In genomic region chr15:95769576-95769975, GRCm38 (mm10) we compare ENCODE assay signal across 20 mouse cellular contexts. TPM values are rescaled to one million over a fixed set of nuclear protein-coding genes. Genes with fewer than 3 reads are reported as not detected.
DNase-seq lines count a peak whose midpoint lies in the region; ATAC-seq and TF ChIP-seq lines count a peak whose summit lies in the region.
"Had no signal": no experiment of that assay in that cellular context is flagged by ENCODE, and none has a peak within 500 bp of the region (broad histone marks: within the 10 kb centered on the region; RNA-seq: fewer than 3 reads in every experiment).

No protein-coding gene starts in this region.

- H3K4me2 ChIP-seq in midbrain, postnatal 0 days (ENCODE audit: low read depth, low read length, poor library complexity, severe bottlenecking) = no peak overlapping the region
- H3K4me2 ChIP-seq: forebrain, embryonic 13.5 days; limb, embryonic 15.5 days; midbrain, embryonic 15.5 days; neural tube, embryonic 15.5 days had no signal

- WGBS in heart, adult 2 months = 57% methylated on average over 4 of the region's 4 CpGs
- WGBS in heart, embryonic 10.5 days = 76% methylated on average over 4 of the region's 4 CpGs
- 83% methylated on average over 4 of the region's 4 CpGs for whole genome bisulfite sequencing in midbrain, postnatal 0 days

- intact Hi-C loops in heart, adult 2 months (cut with DNase I) = loop anchor here (10.0 kb wide), 2 partner anchors 505 to 605 kb away; no protein-coding TSS in a partner anchor

- TF ChIP-seq POLR2A in heart, adult 2 months (IDR thresholded peaks at IDR 0.05; ENCODE audit: insufficient read depth, low read depth, low read length) = no peak

- H3K4me1 ChIP-seq in heart, adult 2 months (ENCODE audit: control insufficient read depth, insufficient read depth, low read length) = no peaks in the 10 kb centered on the region
- no peaks in the 10 kb centered on the region for H3K4me1 ChIP-seq in heart, embryonic 10.5 days
- no peaks in the 10 kb centered on the region for H3K4me1 ChIP-seq in midbrain, postnatal 0 days (ENCODE audit: insufficient read depth, low read length)
- H3K4me1 ChIP-seq: midbrain, embryonic 15.5 days; neural tube, embryonic 15.5 days had no signal

- ATAC-seq in midbrain, postnatal 0 days (ENCODE audit: low FRiP score) = no peak
- ATAC-seq: CD4-positive, CD25-positive, alpha-beta regulatory T cell, adult 4 months; forebrain, embryonic 13.5 days; hindbrain, embryonic 16.5 days; intestine, postnatal 0 days; liver, postnatal 0 days; midbrain, embryonic 15.5 days had no signal

- no peaks in the 10 kb centered on the region for H3K79me2 ChIP-seq in heart, adult 2 months (replicated peaks; ENCODE audit: control insufficient read depth, insufficient read depth, low read length)

- no peaks in the 10 kb centered on the region for H3K27me3 ChIP-seq in heart, adult 2 months (ENCODE audit: control insufficient read depth, insufficient read depth, low read length)
- H3K27me3 ChIP-seq in heart, embryonic 10.5 days (ENCODE audit: insufficient read depth, poor library complexity, severe bottlenecking) = no peaks in the 10 kb centered on the region
- H3K27me3 ChIP-seq in midbrain, postnatal 0 days (ENCODE audit: insufficient read depth, low read length) = no peaks in the 10 kb centered on the region
- H3K27me3 ChIP-seq: forebrain, embryonic 13.5 days; limb, embryonic 15.5 days; midbrain, embryonic 15.5 days; neural tube, embryonic 15.5 days had no signal

- TF ChIP-seq EP300 in heart, adult 2 months (IDR thresholded peaks at IDR 0.05; ENCODE audit: insufficient read depth, low read depth, low read length) = no peak

- TF ChIP-seq CTCF in heart, adult 2 months (IDR thresholded peaks at IDR 0.05) = no peak
- TF ChIP-seq CTCF in midbrain, postnatal 0 days (IDR thresholded peaks at IDR 0.05) = no peak

- no peaks in the 10 kb centered on the region for H3K9me3 ChIP-seq in heart, embryonic 10.5 days
- H3K9me3 ChIP-seq in midbrain, postnatal 0 days (ENCODE audit: low read length) = no peaks in the 10 kb centered on the region
- H3K9me3 ChIP-seq: forebrain, embryonic 13.5 days; limb, embryonic 15.5 days; midbrain, embryonic 15.5 days; neural tube, embryonic 15.5 days had no signal

- no peak overlapping the region for H3K4me3 ChIP-seq in heart, adult 2 months
- H3K4me3 ChIP-seq in heart, embryonic 10.5 days = no peak overlapping the region
- H3K4me3 ChIP-seq in midbrain, postnatal 0 days (ENCODE audit: low read depth, low read length) = no peak overlapping the region
- H3K4me3 ChIP-seq: forebrain, embryonic 13.5 days; limb, embryonic 15.5 days; midbrain, embryonic 15.5 days; neural tube, embryonic 15.5 days had no signal

- H3K36me3 ChIP-seq in heart, adult 2 months (ENCODE audit: control insufficient read depth, insufficient read depth, low read length) = no peaks in the 10 kb centered on the region
- H3K36me3 ChIP-seq in heart, embryonic 10.5 days = no peaks in the 10 kb centered on the region
- no peaks in the 10 kb centered on the region for H3K36me3 ChIP-seq in midbrain, postnatal 0 days (ENCODE audit: insufficient read depth, low read length)
- H3K36me3 ChIP-seq: limb, embryonic 15.5 days; midbrain, embryonic 15.5 days; neural tube, embryonic 15.5 days had no signal

- no peak overlapping the region for H3K9ac ChIP-seq in heart, adult 2 months (ENCODE audit: low read depth, low read length)
- no peak overlapping the region for H3K9ac ChIP-seq in midbrain, postnatal 0 days (replicated peaks; ENCODE audit: low read length, poor library complexity, severe bottlenecking)
- H3K9ac ChIP-seq: forebrain, embryonic 13.5 days; limb, embryonic 15.5 days; liver, postnatal 0 days; midbrain, embryonic 15.5 days; neural tube, embryonic 15.5 days had no signal

- no peak overlapping the region for H3K27ac ChIP-seq in heart, adult 2 months
- no peak overlapping the region for H3K27ac ChIP-seq in heart, embryonic 10.5 days
- H3K27ac ChIP-seq in midbrain, postnatal 0 days (ENCODE audit: low read depth, low read length) = no peak overlapping the region
- H3K27ac ChIP-seq: forebrain, embryonic 13.5 days; kidney, postnatal 0 days; limb, embryonic 15.5 days; midbrain, embryonic 15.5 days; neural tube, embryonic 15.5 days had no signal

- peak; percentile 14 for DNase-seq in adrenal gland, adult 8-10 months
- no peak for DNase-seq in adrenal gland, postnatal 4 days (ENCODE audit: low spot score in 2 of 2)
- peak; percentile 34 to 53 for DNase-seq in heart, adult 2 months
- DNase-seq in heart, embryonic 10.5 days (ENCODE audit: low spot score) = no peak
- DNase-seq in MN1 (ENCODE audit: low spot score) = peak; percentile 89
- peak; percentile 53 for DNase-seq in adrenal gland, postnatal 36 days
- DNase-seq in layer of hippocampus, adult 9-10 months (ENCODE audit: low spot score) = no peak
- no peak for DNase-seq in midbrain, postnatal 0 days (ENCODE audit: low spot score)
- DNase-seq: cerebellum, adult 11-12 months; layer of hippocampus, postnatal 36 days; liver, postnatal 0 days; right cerebral cortex, postnatal 4 days had no signal

RNA-seq across cellular contexts. Expression of gene Ano6, which starts 21.1 kb away (rescaled TPM):
- 100 to 1,000 TPM in 2 of 4 experiments, 10 to 100 TPM in 2; 69.9 to 112 (median 92.1) TPM for total RNA-seq in adrenal gland, adult 8-10 months (2022)
- total RNA-seq in adrenal gland, postnatal 4 days (2021) = 10 to 100 TPM; 72.2 to 75.9 TPM
- 10 to 100 TPM; 17.3 to 19.6 TPM for total RNA-seq in heart, adult 2 months (2021)
- 14.1 and 22.5 TPM in 2 replicates for polyA plus RNA-seq in heart, adult 2 months (2012; rRNA removed)
- polyA plus RNA-seq in heart, embryonic 10.5 days (2016; fragmentation: Nextera tagmentation; extraction: Ambion mirVana) = 40.8 and 44.4 TPM in 2 replicates
- 10 to 100 TPM; 68.0 to 73.7 TPM for total RNA-seq in adrenal gland, postnatal 36 days (2021)
- total RNA-seq in midbrain, postnatal 0 days (2014; rRNA removed) = 35.0 and 36.3 TPM in 2 replicates
- 19.0 and 19.9 TPM in 2 replicates for polyA plus RNA-seq in midbrain, postnatal 0 days (2015; fragmentation: Nextera tagmentation; extraction: Ambion mirVana)

Comparison
In these comparisons a context has a peak if more than half of its experiments do, and no peak if none do; other contexts are left out.
1. DNase-seq: peak in adrenal gland, adult 8-10 months (single experiment), heart, adult 2 months (2 of 2), MN1 (single experiment) and adrenal gland, postnatal 36 days (2 of 2); none in adrenal gland, postnatal 4 days (0 of 2), heart, embryonic 10.5 days (single experiment), layer of hippocampus, adult 9-10 months (single experiment) and midbrain, postnatal 0 days (single experiment).